Mouse (Mus musculus): Measurements from ENCODE around the gene Hs2st1. TPM values are rescaled to one million over a fixed set of nuclear protein-coding genes. Genes with fewer than 3 reads are reported as not detected.

Hs2st1 gene
- polyA plus RNA-seq, 1 experiment = 3.0 TPM

- TF ChIP-seq CTCF (IDR thresholded peaks at IDR 0.05; ENCODE audit: control insufficient read depth, insufficient read depth, insufficient replicate concordance, low read depth, low read length) = no peak
- no peak for TF ChIP-seq POLR2A (IDR thresholded peaks at IDR 0.05; ENCODE audit: control insufficient read depth, low read depth, low read length)
- Histone ChIP-seq H3K4me1 (ENCODE audit: control insufficient read depth, insufficient read depth, low read length) (peaks cover 2% of the 10 kb centered on the region), H3K4me3 (ENCODE audit: control insufficient read depth, low read depth, low read length) (no peak overlapping the region), H3K27me3 (ENCODE audit: control insufficient read depth, insufficient read depth, low read length) (no peaks in the 10 kb centered on the region), H3K36me3 (ENCODE audit: control insufficient read depth, insufficient read depth, low read length) (no peaks in the 10 kb centered on the region; the same call in 1 of the 2 replicates), H3K27ac (ENCODE audit: control insufficient read depth, insufficient read depth, low read depth, low read length) (no peak overlapping the region)
Measured at GRCm38 (mm10) chr3:144584789-144585553, 15.0 kb upstream of the Hs2st1 start.

GRCm38 (mm10) chr3:144583789-144584188 lies 13.8 kb upstream of the Hs2st1 start:
- TF ChIP-seq POLR2A (IDR thresholded peaks at IDR 0.05; ENCODE audit: control insufficient read depth, low read depth, low read length) (no peak), CTCF (IDR thresholded peaks at IDR 0.05; ENCODE audit: control insufficient read depth, insufficient read depth, insufficient replicate concordance, low read depth, low read length) (no peak)
- Histone ChIP-seq H3K36me3 (ENCODE audit: control insufficient read depth, insufficient read depth, low read length) (no peaks in the 10 kb centered on the region; the same call in 1 of the 2 replicates), H3K27ac (ENCODE audit: control insufficient read depth, insufficient read depth, low read depth, low read length) (no peak overlapping the region), H3K27me3 (ENCODE audit: control insufficient read depth, insufficient read depth, low read length) (no peaks in the 10 kb centered on the region), H3K4me3 (ENCODE audit: control insufficient read depth, low read depth, low read length) (no peak overlapping the region), H3K4me1 (ENCODE audit: control insufficient read depth, insufficient read depth, low read length) (peaks cover 2% of the 10 kb centered on the region)

GRCm38 (mm10) chr3:144582306-144582705 lies 12.3 kb upstream of the Hs2st1 start:
- H3K27me3 ChIP-seq (ENCODE audit: control insufficient read depth, insufficient read depth, low read length) = no peaks in the 10 kb centered on the region
- peaks cover 2% of the 10 kb centered on the region for H3K4me1 ChIP-seq (ENCODE audit: control insufficient read depth, insufficient read depth, low read length)
- no peak for TF ChIP-seq CTCF (IDR thresholded peaks at IDR 0.05; ENCODE audit: control insufficient read depth, insufficient read depth, insufficient replicate concordance, low read depth, low read length)
- no peak for TF ChIP-seq POLR2A (IDR thresholded peaks at IDR 0.05; ENCODE audit: control insufficient read depth, low read depth, low read length)
- H3K27ac ChIP-seq (ENCODE audit: control insufficient read depth, insufficient read depth, low read depth, low read length) = no peak overlapping the region
- H3K4me3 ChIP-seq (ENCODE audit: control insufficient read depth, low read depth, low read length) = no peak overlapping the region
- no peaks in the 10 kb centered on the region; the same call in 1 of the 2 replicates for H3K36me3 ChIP-seq (ENCODE audit: control insufficient read depth, insufficient read depth, low read length)

GRCm38 (mm10) chr3:144581842-144582241 lies 11.9 kb upstream of the Hs2st1 start:
- no peak for TF ChIP-seq CTCF (IDR thresholded peaks at IDR 0.05; ENCODE audit: control insufficient read depth, insufficient read depth, insufficient replicate concordance, low read depth, low read length)
- no peak for TF ChIP-seq POLR2A (IDR thresholded peaks at IDR 0.05; ENCODE audit: control insufficient read depth, low read depth, low read length)

DNA sequence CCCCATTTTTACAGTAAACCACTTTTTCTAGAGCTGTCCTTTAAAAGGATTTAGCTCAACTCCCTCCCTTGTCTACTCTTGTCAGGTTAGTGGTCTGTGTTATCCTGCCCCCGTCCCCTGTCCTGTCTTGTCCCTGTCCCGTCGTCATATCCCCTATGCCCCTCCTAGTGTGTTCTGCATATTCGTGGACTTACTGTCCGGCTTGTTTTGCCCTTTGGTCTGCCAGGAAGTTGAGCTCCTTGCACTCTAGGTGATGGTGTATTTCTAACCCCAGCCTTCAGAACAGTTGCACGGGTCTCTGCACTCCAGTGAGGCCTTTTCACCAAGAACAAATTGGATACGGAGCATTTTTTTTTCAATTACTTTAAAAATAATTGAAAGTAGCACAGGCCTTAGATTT lies 10.3 kb upstream of the Hs2st1 start:
- no peak overlapping the region for H3K27ac ChIP-seq (ENCODE audit: control insufficient read depth, insufficient read depth, low read depth, low read length)
- no peaks in the 10 kb centered on the region; the same call in 1 of the 2 replicates for H3K4me1 ChIP-seq (ENCODE audit: control insufficient read depth, insufficient read depth, low read length)
- TF ChIP-seq CTCF (IDR thresholded peaks at IDR 0.05; ENCODE audit: control insufficient read depth, insufficient read depth, insufficient replicate concordance, low read depth, low read length) = no peak
- no peak for TF ChIP-seq POLR2A (IDR thresholded peaks at IDR 0.05; ENCODE audit: control insufficient read depth, low read depth, low read length)
- H3K4me3 ChIP-seq (ENCODE audit: control insufficient read depth, low read depth, low read length) = no peak overlapping the region
- H3K27me3 ChIP-seq (ENCODE audit: control insufficient read depth, insufficient read depth, low read length) = no peaks in the 10 kb centered on the region
- no peaks in the 10 kb centered on the region; the same call in 1 of the 2 replicates for H3K36me3 ChIP-seq (ENCODE audit: control insufficient read depth, insufficient read depth, low read length)

More at GRCm38 (mm10) chr3:144581842-144582241, 11.9 kb upstream of the Hs2st1 start:
- Histone ChIP-seq H3K36me3 (ENCODE audit: control insufficient read depth, insufficient read depth, low read length) (no peaks in the 10 kb centered on the region; the same call in 1 of the 2 replicates), H3K27me3 (ENCODE audit: control insufficient read depth, insufficient read depth, low read length) (no peaks in the 10 kb centered on the region), H3K27ac (ENCODE audit: control insufficient read depth, insufficient read depth, low read depth, low read length) (no peak overlapping the region), H3K4me1 (ENCODE audit: control insufficient read depth, insufficient read depth, low read length) (peaks cover 2% of the 10 kb centered on the region), H3K4me3 (ENCODE audit: control insufficient read depth, low read depth, low read length) (no peak overlapping the region)

DNA sequence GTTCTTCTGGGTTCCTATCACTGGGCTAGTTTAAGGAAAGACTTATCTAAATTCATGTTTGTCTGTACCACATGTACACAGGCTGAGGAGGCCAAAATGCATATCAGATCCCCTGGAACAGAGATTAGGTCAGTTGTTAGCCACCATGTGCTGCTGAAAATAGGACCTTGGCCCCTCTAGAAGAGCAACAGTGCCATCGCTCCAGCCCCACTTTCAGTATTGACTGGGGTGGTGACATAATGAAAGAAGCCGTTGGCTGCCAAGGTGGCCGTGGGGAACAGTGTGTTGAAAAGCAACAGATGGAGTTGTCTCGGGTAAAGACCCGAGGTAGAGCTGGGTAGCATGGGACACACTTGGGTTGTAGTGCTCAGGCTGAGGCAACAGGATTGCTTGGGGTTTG lies 9.8 kb upstream of the Hs2st1 start:
- TF ChIP-seq CTCF (IDR thresholded peaks at IDR 0.05; ENCODE audit: control insufficient read depth, insufficient read depth, insufficient replicate concordance, low read depth, low read length) = no peak
- no peak for TF ChIP-seq POLR2A (IDR thresholded peaks at IDR 0.05; ENCODE audit: control insufficient read depth, low read depth, low read length)
- no peak overlapping the region for H3K27ac ChIP-seq (ENCODE audit: control insufficient read depth, insufficient read depth, low read depth, low read length)
- no peaks in the 10 kb centered on the region; the same call in 1 of the 2 replicates for H3K36me3 ChIP-seq (ENCODE audit: control insufficient read depth, insufficient read depth, low read length)
- H3K4me3 ChIP-seq (ENCODE audit: control insufficient read depth, low read depth, low read length) = no peak overlapping the region
- no peaks in the 10 kb centered on the region for H3K27me3 ChIP-seq (ENCODE audit: control insufficient read depth, insufficient read depth, low read length)
- no peaks in the 10 kb centered on the region; the same call in 1 of the 2 replicates for H3K4me1 ChIP-seq (ENCODE audit: control insufficient read depth, insufficient read depth, low read length)

DNA sequence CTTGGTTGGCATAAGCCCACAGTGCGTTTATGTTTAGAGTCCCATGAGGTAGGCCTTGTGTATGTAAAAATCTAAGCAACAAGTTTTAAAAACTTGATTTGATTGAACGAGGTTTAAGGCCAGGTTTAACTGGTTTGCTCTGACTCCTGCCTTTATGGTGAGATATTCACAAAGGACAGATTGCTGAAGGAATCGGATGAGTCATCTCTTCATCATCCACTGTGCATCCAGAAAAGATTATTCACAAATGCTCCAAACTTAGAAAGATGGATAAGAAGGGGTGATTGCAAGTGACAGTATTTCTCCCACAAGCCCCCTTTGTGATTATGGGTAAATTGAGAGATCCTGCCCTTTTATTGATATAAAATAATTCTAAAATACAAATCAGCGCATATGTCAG lies 8.9 kb upstream of the Hs2st1 start:
- Histone ChIP-seq H3K36me3 (ENCODE audit: control insufficient read depth, insufficient read depth, low read length) (no peaks in the 10 kb centered on the region; the same call in 1 of the 2 replicates), H3K27me3 (ENCODE audit: control insufficient read depth, insufficient read depth, low read length) (no peaks in the 10 kb centered on the region), H3K4me1 (ENCODE audit: control insufficient read depth, insufficient read depth, low read length) (no peaks in the 10 kb centered on the region; the same call in 1 of the 2 replicates), H3K4me3 (ENCODE audit: control insufficient read depth, low read depth, low read length) (no peak overlapping the region), H3K27ac (ENCODE audit: control insufficient read depth, insufficient read depth, low read depth, low read length) (no peak overlapping the region)
- TF ChIP-seq CTCF (IDR thresholded peaks at IDR 0.05; ENCODE audit: control insufficient read depth, insufficient read depth, insufficient replicate concordance, low read depth, low read length) (no peak), POLR2A (IDR thresholded peaks at IDR 0.05; ENCODE audit: control insufficient read depth, low read depth, low read length) (no peak)
